Mouse (Mus musculus): ENCODE measurements at regions not wholly inside any gene's neighbourhood (a gene's known extent, or its start where the extent isn't known, plus 50 kb on each side); places are given as distances from the start of the nearest gene placed in this dataset.
"Not testable (repeated sequence)": the region's sequence is repeated elsewhere in the genome, so short reads cannot be mapped to it uniquely, and the experiment has no call there.

DNA sequence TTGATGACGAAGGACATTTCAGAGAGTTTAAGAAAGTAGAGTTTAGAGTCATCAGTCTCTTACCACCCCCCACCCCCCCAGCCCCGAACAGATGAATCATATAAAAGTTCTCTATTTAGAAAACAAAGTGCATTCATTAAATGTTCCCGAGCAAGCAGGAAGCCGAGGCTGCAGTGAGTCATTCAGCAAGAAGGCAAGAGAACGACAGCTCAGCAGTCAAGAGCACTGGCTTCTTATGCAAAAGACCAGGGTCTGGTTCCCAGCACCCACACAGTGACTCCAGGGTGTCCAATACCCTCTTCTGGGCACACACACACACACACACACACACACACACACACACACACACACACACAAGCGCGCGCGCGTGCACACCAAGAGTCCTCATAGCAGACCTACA lies 107.0 kb upstream of the Spata13 start:
- DNase-seq, result no peak

DNA sequence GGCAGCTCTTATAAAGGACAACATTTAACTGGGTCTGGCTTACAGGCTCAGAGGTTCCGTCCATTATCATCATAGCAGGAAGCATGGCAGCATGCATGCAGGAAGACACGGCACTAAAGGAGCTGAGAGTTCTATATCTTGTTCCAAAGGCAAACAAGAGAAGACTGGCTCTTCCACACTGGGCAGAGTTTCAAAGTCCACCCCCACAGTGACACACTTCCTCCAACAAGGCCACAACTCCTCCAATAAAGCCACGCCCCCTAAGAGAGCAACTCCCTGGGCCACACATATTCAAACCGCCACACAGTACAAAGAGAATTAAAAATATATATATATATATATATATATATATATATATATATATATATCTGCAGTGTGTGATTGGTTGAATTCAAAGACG lies 105.8 kb upstream of the Spata13 start:
- no peak for DNase-seq

GRCm38 (mm10) chr14:60528520-60528919 lies 105.3 kb upstream of the Spata13 start:
- DNase-seq, result no peak

- DNase-seq, result peak; percentile 75 to 80
Measured at GRCm38 (mm10) chr14:60529022-60529421, 104.8 kb upstream of the Spata13 start.

DNA sequence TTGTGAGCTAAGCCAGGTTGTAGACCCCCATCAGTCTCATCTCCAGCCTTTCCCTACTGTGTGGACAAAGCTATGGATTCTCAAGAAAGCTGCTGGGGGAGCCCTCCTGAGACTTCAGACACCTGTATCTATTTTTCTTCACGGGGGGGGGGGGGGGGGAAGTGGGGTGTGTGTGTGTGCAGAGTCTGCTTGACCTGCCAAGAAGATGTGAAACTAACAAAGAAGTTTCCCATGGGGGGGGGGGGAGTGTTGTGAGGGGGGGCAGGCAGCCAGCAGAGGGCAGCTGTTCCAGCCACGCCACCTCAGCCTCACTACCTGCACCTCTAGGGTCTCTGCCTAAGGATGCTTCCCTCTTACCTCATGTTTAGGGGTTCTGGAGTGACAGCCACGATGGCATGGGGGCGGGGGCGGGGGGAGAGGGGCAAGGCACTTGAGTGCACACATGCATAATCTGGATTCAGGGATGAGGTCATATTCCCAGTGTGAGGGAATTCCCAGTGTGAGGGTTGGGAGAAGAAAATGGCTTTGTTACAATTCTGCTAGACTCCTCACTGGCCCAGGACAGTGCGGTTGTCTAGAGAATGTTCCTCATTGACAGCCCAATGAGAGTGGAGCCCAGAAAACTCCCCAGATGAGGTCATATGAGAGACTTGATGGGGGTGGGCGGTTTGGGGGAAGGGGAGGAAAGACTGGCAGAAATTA lies 104.0 kb upstream of the Spata13 start:
- no peak for DNase-seq

GRCm38 (mm10) chr14:60530348-60530711 lies 103.5 kb upstream of the Spata13 start:
- no peak for DNase-seq

- no peak for DNase-seq
Measured at GRCm38 (mm10) chr14:60530973-60531372, 102.8 kb upstream of the Spata13 start.

GRCm38 (mm10) chr14:60531766-60532165 lies 102.0 kb upstream of the Spata13 start:
- no peak for DNase-seq

- DNase-seq, result no peak
Measured at GRCm38 (mm10) chr14:60533452-60534224, 100.2 kb upstream of the Spata13 start.

DNA sequence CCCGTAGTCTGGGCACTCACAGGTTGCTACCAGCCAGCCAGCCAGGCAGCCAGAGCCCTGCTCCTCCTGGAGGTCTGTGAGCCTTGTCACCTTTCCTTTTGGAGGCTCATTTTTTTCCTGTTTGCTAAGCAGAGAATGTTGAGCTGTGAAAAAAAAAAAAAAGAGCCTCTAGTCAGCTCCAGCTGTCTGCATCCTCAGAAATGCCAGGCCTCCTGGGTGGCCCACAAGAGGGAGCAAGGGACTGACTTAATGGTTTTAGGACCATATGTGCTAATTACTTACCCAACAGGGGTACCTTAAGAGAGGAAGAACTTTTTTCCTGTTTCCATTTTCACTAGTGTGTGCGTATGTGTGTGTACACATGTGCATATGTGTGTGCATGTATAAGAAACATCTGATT lies 94.8 kb upstream of the Spata13 start:
- no peak for DNase-seq

DNA sequence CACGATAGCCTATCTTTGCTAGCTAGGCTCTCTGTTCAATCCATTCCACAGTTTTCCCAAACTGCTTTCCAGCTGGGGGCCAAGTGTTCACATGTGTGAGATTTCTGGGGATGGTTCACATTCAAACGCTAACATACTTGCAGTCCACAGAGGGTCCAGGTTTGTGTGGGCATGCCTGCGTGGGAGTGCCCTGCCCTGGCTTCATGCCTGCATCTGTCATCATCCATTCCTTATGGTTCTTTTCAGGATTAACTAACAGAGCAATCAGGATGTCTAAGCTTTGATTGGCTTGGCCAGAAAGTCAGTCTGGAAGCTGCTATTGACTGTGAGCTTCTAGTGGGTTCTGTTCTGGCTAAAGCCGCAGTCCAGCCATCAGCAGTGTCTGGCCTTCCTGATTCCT lies 93.7 kb upstream of the Spata13 start:
- no peak for DNase-seq

DNA sequence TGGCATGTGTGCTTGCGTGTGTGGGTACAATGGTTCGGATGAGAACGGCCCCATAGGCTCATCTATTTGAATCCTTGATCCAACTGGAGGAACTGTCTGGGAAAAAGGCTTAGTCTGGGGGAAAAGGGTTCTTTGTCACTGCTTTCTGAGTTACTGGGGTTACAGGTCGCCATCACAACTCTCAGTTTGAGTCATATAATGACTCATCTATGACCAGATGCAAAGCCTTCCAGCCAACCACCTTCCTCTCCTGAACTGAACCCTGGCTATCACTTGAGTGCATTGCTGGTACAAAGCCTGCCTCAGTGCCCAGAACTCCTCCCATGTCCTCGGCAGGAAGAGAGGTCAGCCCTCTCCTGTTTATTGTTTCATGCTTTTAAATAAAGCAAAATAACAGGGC lies 92.2 kb upstream of the Spata13 start:
- DNase-seq, result no peak

DNA sequence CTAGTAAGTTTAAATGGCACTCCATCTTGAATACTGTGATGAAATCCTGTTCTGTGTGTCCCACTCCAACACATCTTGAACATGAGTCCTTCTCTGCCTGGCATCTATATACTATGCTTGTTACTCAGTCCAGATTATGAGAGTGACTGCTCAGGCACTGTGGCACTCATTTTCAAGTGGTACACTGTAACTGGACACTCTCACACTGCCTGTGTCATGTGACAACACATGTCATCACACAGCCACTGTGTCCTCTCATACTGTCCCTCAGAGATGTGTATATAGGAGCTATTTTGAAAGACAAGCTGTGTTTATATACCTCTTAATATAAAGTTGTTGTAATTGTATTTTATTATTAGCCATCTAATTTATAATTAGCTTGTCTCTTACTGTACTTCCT lies 89.0 kb upstream of the Spata13 start:
- DNase-seq, result no peak

GRCm38 (mm10) chr14:60554222-60554740 lies 79.5 kb upstream of the Spata13 start:
- DNase-seq, result peak; percentile 2 to 8

- no peak for DNase-seq
Measured at GRCm38 (mm10) chr14:60556541-60556940, 77.3 kb upstream of the Spata13 start.

DNA sequence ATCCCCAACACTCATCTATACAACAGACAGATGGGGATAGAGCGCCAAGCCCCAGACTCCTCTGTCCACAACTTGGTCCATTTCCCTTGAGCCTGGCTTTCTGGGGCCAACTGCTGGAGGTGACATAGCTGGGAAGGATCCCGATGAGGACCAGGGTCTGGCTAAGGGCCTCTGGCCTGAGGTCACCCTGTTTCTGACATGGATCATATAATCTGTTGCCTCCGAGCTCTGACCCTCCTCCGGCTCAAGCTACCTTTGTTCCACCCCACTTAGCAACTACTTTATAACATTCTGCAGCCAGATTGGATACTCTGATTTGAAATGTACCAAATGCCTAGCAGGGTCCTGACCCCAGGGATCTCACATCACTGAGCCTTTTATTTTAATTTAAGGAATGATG lies 76.8 kb upstream of the Spata13 start:
- no peak for DNase-seq

- no peak for DNase-seq
Measured at GRCm38 (mm10) chr14:60559376-60559775, 74.4 kb upstream of the Spata13 start.

DNA sequence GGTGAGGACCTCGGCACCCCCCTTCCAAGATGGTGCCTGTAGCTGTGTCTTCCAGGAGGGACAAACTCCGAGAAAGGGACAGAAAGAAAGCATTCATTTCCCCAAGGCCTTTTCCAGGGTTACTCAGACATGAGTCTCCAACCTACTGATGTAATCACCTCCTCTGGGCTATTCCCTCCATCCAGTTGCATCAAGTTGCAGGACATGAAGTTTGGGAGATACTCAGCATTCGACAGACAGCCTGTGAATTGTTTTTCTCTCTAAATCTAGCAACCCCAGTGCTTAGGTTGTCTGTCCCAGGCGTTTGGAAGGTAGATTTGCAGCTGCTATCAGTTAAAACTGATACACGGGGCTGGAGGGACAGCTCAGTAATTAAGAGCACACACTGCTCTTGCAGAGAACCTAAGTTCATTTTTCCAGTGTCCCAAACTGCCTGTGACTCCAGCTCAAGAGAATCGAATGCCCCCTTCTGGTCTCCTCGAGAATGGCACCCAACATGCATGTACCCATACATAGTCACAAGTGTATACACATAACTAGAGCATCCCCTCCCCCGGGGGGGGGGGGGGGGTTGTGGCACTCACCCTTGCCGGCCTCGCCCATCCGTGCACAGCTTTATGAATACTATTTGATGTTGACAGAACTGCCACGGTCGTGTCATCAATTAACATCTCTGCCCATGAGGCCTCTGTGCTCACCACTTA lies 73.8 kb upstream of the Spata13 start:
- peak in 1 of 2 experiments; percentile 10 for DNase-seq

DNA sequence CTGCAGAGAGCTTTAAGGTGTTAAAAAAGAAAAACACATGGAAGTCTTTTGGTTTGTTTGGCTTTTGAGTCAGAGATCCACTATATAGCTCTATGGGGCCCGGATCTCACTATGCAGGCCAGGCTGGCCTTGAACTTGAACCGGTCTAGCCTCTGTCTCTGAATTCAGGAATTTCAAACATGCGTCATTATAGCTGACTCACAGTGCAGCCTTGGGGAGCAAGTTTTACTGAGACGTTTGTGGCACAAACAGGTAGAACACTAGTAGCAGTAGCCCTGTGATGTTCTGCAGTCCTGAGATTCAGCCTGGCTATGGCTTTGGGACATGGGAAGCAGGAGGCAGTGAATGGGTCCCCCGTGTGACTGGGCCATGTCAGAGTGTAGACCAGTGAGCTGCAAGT lies 57.5 kb upstream of the Spata13 start:
- DNase-seq, result no peak

- not testable (repeated sequence) for DNase-seq
Measured at GRCm38 (mm10) chr14:60580131-60580530, 53.7 kb upstream of the Spata13 start.
